Mouse (Mus musculus): Measurements from ENCODE around the gene Rexo1. TPM values are rescaled to one million over a fixed set of nuclear protein-coding genes. Genes with fewer than 3 reads are reported as not detected.
"Not testable (repeated sequence)": the region's sequence is repeated elsewhere in the genome, so short reads cannot be mapped to it uniquely, and the experiment has no call there.

Rexo1 gene
- 23.6 and 25.0 TPM in 2 replicates for polyA plus RNA-seq (2015; fragmentation: Nextera tagmentation; extraction: Ambion mirVana)

DNA sequence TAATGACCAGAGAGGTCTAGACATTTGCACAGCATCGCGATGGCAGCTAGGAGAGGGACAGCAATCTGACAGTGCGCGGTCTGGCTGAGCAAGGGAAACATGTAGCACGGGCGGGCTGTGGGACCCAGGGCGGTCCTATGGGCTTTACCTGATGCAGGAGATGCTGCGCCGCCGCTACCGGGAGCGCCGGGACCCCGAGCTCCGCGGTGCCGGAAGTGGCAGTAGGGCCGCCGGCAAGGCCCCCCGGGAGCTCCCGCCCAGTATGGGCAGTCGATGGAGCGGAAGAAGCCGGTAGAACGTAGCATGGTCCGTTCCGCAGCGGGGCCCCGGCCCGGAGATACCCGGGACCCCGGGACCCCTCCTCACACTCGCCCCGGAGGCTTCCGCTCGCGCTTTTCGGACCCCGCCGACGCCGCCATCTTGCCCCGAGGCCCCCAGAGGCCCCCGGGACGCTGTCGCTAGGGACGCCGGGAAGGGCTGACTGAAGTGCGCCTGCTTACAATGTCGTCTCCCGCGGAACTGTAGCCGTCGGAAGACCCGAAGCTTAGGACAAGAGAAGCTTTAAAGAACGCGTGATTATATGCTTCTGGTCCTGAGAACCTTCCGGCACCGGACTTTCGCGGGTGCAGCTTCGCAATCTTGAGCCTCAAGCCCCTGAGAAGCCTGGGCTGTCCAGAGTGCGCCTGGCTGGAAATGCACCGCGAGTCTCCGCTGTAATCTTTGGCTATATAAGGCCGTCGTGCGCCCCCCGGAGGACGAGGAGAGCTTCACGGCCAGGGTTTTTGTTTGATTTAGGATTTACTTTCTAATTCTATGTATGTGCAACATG is at the start of gene Rexo1:
TSS of gene Rexo1 (minus strand) at position 445 of the 829 bp plus-strand sequence.
- H3K4me3 ChIP-seq (replicated peaks) = peak within 1 kb of the TSS; percentile 98
- H3K27me3 ChIP-seq (replicated peaks) = no peaks in the 10 kb centered on the region
- H3K4me1 ChIP-seq (replicated peaks) = peaks cover 29% of the 10 kb centered on the region
- peak; percentile 91 for ATAC-seq
- H3K9me3 ChIP-seq = no peaks in the 10 kb centered on the region
- H3K36me3 ChIP-seq = no peaks in the 10 kb centered on the region
- peak within 1 kb of the TSS; percentile 86 for H3K27ac ChIP-seq
- peak within 1 kb of the TSS; percentile 96 for H3K9ac ChIP-seq
- under 1% methylated on average over 72 of the region's 72 CpGs for WGBS
- H3K4me2 ChIP-seq (replicated peaks) = peak within 1 kb of the TSS; percentile 76

DNA sequence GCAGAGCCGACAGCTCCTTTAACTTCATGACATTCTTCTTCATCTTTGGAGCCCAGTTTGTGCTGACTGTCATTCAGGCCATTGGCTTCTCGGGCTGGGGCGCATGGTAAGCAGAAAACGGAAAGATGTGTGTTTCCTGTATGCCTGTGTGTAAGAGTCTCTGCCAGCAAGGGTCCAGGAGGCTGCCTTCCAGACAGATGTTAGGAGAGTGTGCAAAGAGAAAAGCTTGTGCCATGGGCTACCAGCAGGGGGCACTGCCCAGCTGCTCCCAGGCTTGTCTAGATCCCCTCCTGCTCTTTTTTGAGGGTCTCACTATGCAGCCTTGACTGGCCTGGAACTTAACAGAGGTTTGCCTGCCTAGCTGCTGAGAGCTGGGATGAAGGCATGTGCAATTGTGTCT is 49.7 kb upstream of the Rexo1 start:
- 77% methylated on average over 4 of the region's 4 CpGs for WGBS
- peaks cover 78% of the 10 kb centered on the region for H3K36me3 ChIP-seq
- no peak for ATAC-seq
- no peaks in the 10 kb centered on the region for H3K27me3 ChIP-seq (replicated peaks)
- no peak overlapping the region for H3K9ac ChIP-seq
- no peak overlapping the region for H3K4me2 ChIP-seq (replicated peaks)
- H3K4me3 ChIP-seq (replicated peaks) = no peak overlapping the region
- H3K9me3 ChIP-seq = no peaks in the 10 kb centered on the region
- no peak overlapping the region for H3K27ac ChIP-seq
- 0 out of 2 replicates have a peak, but pooled peaks cover 6% of the 10 kb centered on the region for H3K4me1 ChIP-seq (replicated peaks)

DNA sequence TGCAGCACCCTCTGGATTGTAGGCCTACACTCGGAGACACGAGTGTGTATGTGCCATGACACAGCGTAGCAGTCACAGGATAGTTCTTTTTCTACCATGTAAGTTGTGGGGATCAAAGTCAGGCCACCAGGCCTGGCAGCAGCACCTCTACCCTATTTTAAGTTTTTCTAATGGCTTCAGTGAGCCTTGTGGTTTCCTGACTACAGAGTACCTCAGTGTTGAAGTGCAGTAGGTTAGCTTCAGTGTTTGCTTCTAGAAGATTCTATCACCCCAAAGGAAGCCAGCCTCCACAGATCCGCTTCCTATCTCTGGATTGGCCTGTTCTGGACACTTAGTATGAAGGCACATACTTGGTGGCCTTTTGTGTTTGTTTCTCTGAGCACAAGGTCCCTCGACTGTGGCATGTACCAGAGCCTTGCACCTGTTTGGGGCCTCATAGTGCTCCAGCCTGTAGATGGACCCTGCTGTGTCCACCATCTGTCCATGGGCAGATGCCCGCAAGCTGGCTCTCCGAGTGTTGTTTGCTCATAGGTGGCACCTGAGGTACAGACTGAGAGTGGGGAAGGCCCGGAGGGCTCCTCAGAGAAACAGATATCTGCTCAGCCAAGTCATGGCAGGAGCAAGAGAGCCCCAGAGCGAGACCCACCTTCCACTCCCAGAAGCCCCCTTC is 48.9 kb upstream of the Rexo1 start:
- H3K4me1 ChIP-seq (replicated peaks) = 0 out of 2 replicates have a peak, but pooled peaks cover 8% of the 10 kb centered on the region
- peaks cover 72% of the 10 kb centered on the region for H3K36me3 ChIP-seq
- 93% methylated on average over 9 of the region's 9 CpGs for WGBS
- no peak overlapping the region for H3K9ac ChIP-seq
- no peak overlapping the region for H3K4me2 ChIP-seq (replicated peaks)
- no peak for ATAC-seq
- no peak overlapping the region for H3K4me3 ChIP-seq (replicated peaks)
- no peaks in the 10 kb centered on the region for H3K9me3 ChIP-seq
- H3K27ac ChIP-seq = no peak overlapping the region
- no peaks in the 10 kb centered on the region for H3K27me3 ChIP-seq (replicated peaks)

DNA sequence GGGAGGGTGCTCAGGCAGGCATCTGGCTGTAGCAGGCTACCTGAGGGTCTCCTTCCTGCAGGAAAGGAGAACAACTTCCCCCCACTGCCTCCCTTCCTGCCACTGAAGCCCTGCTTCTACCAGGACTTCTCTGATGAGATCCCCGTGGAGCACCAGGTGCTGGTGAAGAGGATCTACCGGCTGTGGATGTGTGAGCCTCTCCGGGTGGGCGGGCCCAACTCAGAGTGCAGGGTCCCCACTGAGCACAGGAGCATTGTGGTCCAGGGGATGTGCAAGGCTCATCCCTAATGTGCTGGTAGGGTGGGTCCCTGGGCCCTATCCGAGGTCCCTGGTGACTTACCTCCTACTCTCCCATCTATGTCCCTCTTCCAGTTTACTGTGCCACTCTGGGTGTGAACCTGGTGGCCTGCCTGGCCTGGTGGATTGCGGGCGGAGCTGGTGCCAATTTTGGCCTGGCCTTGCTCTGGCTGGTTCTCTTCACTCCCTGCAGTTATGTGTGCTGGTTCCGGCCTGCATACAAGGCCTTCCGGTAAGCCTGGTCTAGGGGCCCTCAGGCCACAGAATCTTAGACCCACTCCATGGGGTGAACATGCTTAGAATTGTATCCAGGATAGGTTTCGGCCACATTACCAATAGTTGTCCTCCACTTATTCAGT is 48.0 kb upstream of the Rexo1 start:
- H3K4me1 ChIP-seq (replicated peaks) = peaks cover 11% of the 10 kb centered on the region
- no peaks in the 10 kb centered on the region for H3K9me3 ChIP-seq
- no peak for ATAC-seq
- no peak overlapping the region for H3K27ac ChIP-seq
- 90% methylated on average over 10 of the region's 10 CpGs for WGBS
- no peak overlapping the region for H3K4me2 ChIP-seq (replicated peaks)
- peaks cover 64% of the 10 kb centered on the region for H3K36me3 ChIP-seq
- H3K27me3 ChIP-seq (replicated peaks) = no peaks in the 10 kb centered on the region
- H3K4me3 ChIP-seq (replicated peaks) = no peak overlapping the region
- H3K9ac ChIP-seq = no peak overlapping the region

DNA sequence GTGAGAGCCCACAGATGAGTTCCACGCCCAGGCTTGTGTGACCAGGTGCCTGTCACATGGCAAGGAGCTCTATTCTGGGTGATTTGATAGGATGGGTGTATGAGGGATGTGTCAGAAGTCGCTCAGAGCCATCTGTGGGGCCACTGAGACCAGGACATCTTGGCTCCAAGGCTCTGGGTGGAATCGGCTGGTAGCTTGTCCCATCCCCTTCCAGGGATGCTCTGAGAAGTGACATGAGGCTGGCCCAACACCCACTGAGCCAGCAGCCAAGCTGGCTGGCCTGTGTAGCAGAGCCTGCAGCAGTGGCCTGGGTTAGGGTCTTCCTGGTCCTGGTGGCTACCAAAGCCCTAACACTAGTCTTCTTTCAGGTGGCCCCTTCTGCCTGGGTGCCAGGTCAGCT is 47.1 kb upstream of the Rexo1 start:
- WGBS = 86% methylated on average over 3 of the region's 3 CpGs
- Histone ChIP-seq H3K4me2 (replicated peaks) (no peak overlapping the region), H3K36me3 (peaks cover 56% of the 10 kb centered on the region), H3K9ac (no peak overlapping the region), H3K4me1 (replicated peaks) (peaks cover 21% of the 10 kb centered on the region), H3K27me3 (replicated peaks) (no peaks in the 10 kb centered on the region), H3K4me3 (replicated peaks) (no peak overlapping the region), H3K9me3 (no peaks in the 10 kb centered on the region), H3K27ac (no peak overlapping the region)
- ATAC-seq = no peak

DNA sequence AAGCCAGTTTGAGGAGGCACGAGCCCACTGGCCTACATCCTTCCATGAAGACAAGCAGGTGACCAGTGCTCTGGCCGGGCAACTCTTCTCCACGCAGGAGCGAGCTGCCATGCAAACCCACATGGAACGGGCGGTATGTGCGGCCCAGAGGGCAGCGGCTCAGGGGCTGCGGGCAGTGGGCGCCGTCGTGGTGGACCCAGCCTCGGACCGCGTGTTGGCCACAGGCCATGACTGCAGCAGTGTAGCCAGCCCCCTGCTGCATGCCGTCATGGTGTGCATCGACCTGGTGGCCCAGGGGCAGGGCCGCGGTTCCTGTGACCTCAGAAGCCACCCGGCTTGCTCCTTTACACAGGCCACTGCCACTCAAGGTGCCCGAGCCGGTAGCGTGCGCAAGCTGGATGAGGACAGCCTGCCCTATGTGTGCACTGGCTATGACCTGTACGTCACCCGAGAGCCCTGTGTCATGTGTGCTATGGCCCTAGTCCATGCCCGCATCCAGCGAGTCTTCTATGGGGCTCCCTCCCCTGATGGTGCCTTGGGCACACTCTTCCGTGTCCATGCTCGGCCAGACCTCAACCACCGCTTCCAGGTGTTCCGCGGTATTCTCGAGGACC is 45.5 kb upstream of the Rexo1 start:
- Histone ChIP-seq H3K4me3 (replicated peaks) (no peak overlapping the region), H3K9ac (no peak overlapping the region), H3K36me3 (peaks cover 46% of the 10 kb centered on the region), H3K27ac (no peak overlapping the region), H3K4me2 (replicated peaks) (no peak overlapping the region), H3K27me3 (replicated peaks) (no peaks in the 10 kb centered on the region), H3K9me3 (no peaks in the 10 kb centered on the region), H3K4me1 (replicated peaks) (peaks cover 26% of the 10 kb centered on the region)
- 94% methylated on average over 34 of the region's 34 CpGs for WGBS
- ATAC-seq = no peak

DNA sequence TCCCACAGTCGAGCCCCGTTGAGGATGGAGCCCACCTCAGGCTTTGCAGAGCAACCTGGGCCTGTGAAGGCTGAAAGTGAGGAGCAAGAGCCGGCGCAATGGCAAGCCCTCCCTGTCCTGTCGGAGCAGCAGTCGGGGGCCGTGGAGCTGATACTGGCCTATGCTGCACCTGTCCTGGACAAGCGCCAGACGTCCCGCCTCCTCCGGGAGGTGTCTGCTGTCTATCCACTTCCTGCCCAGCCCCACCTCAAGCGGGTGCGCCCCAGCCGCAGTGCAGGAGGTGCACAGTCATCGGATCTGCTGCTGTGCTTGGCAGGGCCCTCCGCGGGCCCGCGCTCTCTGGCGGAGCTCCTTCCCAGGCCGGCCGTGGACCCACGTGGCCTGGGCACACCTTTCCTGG is 44.9 kb upstream of the Rexo1 start:
- Histone ChIP-seq H3K9me3 (no peaks in the 10 kb centered on the region), H3K27ac (no peak overlapping the region), H3K4me1 (replicated peaks) (peaks cover 26% of the 10 kb centered on the region), H3K9ac (no peak overlapping the region), H3K27me3 (replicated peaks) (no peaks in the 10 kb centered on the region), H3K36me3 (peaks cover 45% of the 10 kb centered on the region), H3K4me3 (replicated peaks) (no peak overlapping the region), H3K4me2 (replicated peaks) (no peak overlapping the region)
- 76% methylated on average over 23 of the region's 23 CpGs for WGBS
- ATAC-seq = peak; percentile 13; the same call in 1 of the 2 replicates

DNA sequence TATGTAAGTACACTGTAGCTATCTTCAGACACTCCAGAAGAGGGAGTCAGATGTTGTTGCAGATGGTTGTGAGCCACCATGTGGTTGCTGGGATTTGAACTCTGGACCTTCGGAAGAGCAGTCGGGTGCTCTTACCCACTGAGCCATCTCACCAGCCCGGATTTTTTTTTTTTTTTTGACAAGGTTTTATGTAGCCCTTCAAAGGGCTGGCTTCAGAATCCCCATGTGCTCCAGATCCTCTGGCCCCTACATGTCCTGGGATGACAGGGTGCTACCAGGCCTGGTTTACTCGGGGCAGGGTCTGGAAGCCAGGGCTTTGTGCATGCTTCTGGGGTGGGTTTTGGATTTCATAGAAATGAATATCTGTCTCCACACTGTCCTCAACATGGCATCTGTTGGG is 44.4 kb upstream of the Rexo1 start, which contains the start of gene Gm49322:
TSS of gene Gm49322 (plus strand) at position 301 of the 400 bp plus-strand sequence.
- not testable (repeated sequence) for H3K4me2 ChIP-seq (replicated peaks); H3K27me3 ChIP-seq (replicated peaks); H3K27ac ChIP-seq; ATAC-seq; H3K9ac ChIP-seq; H3K4me3 ChIP-seq (replicated peaks); H3K9me3 ChIP-seq
- WGBS = 83% methylated on average over 4 of the region's 4 CpGs
- Histone ChIP-seq H3K36me3 (peaks cover 42% of the 10 kb centered on the region), H3K4me1 (replicated peaks) (peaks cover 26% of the 10 kb centered on the region)

DNA sequence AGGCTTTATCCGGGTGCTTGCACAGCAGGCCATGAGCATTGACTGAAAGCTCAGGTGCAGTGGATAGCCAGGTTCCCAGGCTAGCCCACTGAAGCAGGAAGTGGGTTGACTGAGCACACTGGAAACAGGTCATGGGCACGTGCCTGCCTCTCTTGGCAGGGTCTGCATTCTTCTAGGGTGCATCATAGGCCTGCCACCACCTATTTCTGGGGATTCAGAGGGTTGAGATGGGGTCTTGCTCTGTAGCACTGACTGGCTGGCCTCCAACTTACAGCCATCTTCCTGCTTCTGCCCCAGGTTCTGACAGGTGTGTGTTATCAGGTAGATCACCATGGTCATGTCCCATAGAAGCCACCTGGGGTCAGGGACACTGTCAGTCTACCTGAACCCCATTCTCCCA is 43.6 kb upstream of the Rexo1 start:
- ATAC-seq = no peak
- WGBS = 94% methylated on average over 2 of the region's 2 CpGs
- H3K4me2 ChIP-seq (replicated peaks) = no peak overlapping the region

DNA sequence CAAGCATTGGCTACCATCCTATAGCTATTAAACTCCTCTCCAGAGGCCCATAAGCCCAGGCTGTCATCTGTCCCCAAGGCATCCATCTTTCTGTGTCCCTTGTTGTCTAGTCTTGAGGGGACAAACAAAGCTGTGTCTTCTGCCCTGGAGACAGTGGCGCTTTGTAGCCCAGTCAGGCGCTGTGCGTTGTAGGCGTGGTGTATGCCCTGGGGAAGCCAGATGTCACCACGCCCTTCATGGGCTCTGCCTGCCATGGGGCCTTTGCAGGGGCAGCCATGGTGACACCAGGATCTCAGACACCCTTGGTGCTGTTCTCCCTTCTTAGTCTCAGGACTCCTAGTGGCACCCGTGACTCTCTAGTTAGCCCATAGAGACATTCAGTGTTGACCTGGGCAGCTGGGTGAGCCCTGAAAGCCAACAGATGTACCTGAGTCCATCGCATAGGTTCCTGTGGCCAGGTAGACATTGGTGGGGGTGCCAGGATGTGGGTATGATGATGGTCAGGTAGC is 42.7 kb upstream of the Rexo1 start:
- ATAC-seq = peak; percentile 23; the same call in 1 of the 2 replicates
- Histone ChIP-seq H3K9me3 (no peaks in the 10 kb centered on the region), H3K4me1 (replicated peaks) (peaks cover 26% of the 10 kb centered on the region), H3K36me3 (peaks cover 31% of the 10 kb centered on the region), H3K4me2 (replicated peaks) (peak overlapping the region; percentile 69), H3K4me3 (replicated peaks) (peak overlapping the region; percentile 82), H3K9ac (peak overlapping the region; percentile 75), H3K27ac (peak overlapping the region; percentile 93; the same call in 1 of the 2 replicates), H3K27me3 (replicated peaks) (no peaks in the 10 kb centered on the region)
- 81% methylated on average over 7 of the region's 7 CpGs for WGBS

More for the DNA sequence above, 43.6 kb upstream of the Rexo1 start:
- peaks cover 26% of the 10 kb centered on the region for H3K4me1 ChIP-seq (replicated peaks)
- peaks cover 40% of the 10 kb centered on the region for H3K36me3 ChIP-seq
- no peaks in the 10 kb centered on the region for H3K9me3 ChIP-seq
- H3K27ac ChIP-seq = no peak overlapping the region
- H3K4me3 ChIP-seq (replicated peaks) = no peak overlapping the region
- H3K9ac ChIP-seq = no peak overlapping the region
- no peaks in the 10 kb centered on the region for H3K27me3 ChIP-seq (replicated peaks)

DNA sequence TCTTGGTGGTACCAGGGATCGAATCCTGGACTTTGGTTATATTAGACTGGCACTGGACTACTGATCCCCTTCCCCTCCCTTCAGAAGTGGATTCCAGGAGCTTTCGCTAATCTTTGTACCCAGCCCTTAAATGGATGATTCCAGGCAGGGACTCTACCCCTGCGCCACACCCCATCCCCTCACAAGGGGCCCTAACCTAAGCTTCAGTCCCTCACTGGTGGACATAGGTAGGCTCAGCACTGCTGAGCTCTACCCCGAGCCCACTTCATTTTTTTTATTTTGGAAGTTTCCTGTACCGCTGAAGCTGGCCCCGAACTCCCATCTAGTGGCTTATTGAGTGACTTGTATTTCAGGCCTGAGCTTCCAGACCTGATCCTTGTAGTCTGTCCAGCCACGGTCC is 42.0 kb upstream of the Rexo1 start:
- 27% methylated on average over 7 of the region's 7 CpGs for WGBS

More for the DNA sequence above, 42.0 kb upstream of the Rexo1 start:
- H3K4me1 ChIP-seq (replicated peaks) = peaks cover 26% of the 10 kb centered on the region
- peak; percentile 23 for ATAC-seq
- peak overlapping the region; percentile 93 for H3K27ac ChIP-seq
- H3K9me3 ChIP-seq = no peaks in the 10 kb centered on the region
- H3K36me3 ChIP-seq = peaks cover 24% of the 10 kb centered on the region
- peak overlapping the region; percentile 69 for H3K4me2 ChIP-seq (replicated peaks)
- peak overlapping the region; percentile 82 for H3K4me3 ChIP-seq (replicated peaks)
- H3K27me3 ChIP-seq (replicated peaks) = no peaks in the 10 kb centered on the region
- H3K9ac ChIP-seq = peak overlapping the region; percentile 75

Measured in intestine, embryonic 15.5 days (tissue).